Mouse (Mus musculus) liver, postnatal 0 days (tissue): ENCODE data around the gene Zfp523.

ENCODE experiments used
- CTCF ChIP-seq: sonication (generic); IDR thresholded peaks from 2 replicates; pipeline ENCODE4 v1.5.1; 2016; ENCODE audit warnings: antibody characterized with exemption, low read depth
- EP300 ChIP-seq: IDR thresholded peaks from 2 replicates; pipeline ENCODE4 v1.6.1; 2016; ENCODE audit warnings: antibody characterized with exemption, low read depth, mild to moderate bottlenecking

GRCm38 (mm10) chr17:28237874-28238273 is 60.9 kb downstream of the Zfp523 start:
- TF ChIP-seq CTCF, result no peak
- no peak for TF ChIP-seq EP300
